In the genomic region with DNA sequence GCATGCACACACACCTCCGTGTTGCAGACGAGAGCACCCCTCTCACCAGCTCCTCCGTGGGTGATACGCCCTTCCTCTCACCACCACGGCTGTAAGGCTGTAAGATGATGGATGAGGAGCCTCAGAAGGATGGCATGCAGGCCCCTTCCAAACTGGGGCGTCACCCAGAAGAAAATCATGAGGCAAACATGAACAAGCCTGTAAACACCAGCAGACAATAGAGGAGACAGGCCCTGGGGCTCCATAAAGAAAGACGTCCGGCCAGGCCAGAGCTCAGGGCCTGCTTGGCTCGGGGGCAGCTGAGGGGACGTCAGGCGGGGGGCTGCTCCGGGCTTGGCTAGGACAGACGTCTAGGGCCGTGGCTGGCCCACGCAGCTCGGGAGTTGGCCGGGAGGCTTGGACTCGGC, we compare ENCODE assay signal across 15 mouse cellular contexts. TPM values are rescaled to one million over a fixed set of nuclear protein-coding genes. Genes with fewer than 3 reads are reported as not detected.
DNase-seq lines count a peak whose midpoint lies in the region; ATAC-seq and TF ChIP-seq lines count a peak whose summit lies in the region.
"Had no signal": no experiment of that assay in that cellular context is flagged by ENCODE, and none has a peak within 500 bp of the region (broad histone marks: within the 10 kb centered on the region; RNA-seq: fewer than 3 reads in every experiment).

No protein-coding gene starts in this region.

- no peaks in the 10 kb centered on the region for H3K9me3 ChIP-seq in heart, embryonic 16.5 days (replicated peaks; ENCODE audit: control insufficient read depth, low read length)
- H3K9me3 ChIP-seq in heart, embryonic 12.5 days (replicated peaks) = peaks cover 5% of the 10 kb centered on the region; the same call in 1 of the 2 replicates
- H3K9me3 ChIP-seq in lung, postnatal 0 days (ENCODE audit: low read length) = no peaks in the 10 kb centered on the region
- H3K9me3 ChIP-seq: liver, embryonic 15.5 days had no signal

- no peak overlapping the region for H3K4me3 ChIP-seq in heart, embryonic 16.5 days (ENCODE audit: low read length)
- H3K4me3 ChIP-seq in heart, embryonic 12.5 days = no peak overlapping the region
- H3K4me3 ChIP-seq in lung, postnatal 0 days (ENCODE audit: low read depth, low read length) = no peak overlapping the region
- H3K4me3 ChIP-seq: erythroblast, embryonic 14.5 days; layer of hippocampus, adult 2 months; liver, embryonic 15.5 days had no signal

- H3K4me1 ChIP-seq in heart, embryonic 16.5 days (ENCODE audit: control insufficient read depth, insufficient read depth, low read length) = no peaks in the 10 kb centered on the region
- H3K4me1 ChIP-seq in heart, embryonic 12.5 days (replicated peaks) = peaks cover 11% of the 10 kb centered on the region; the same call in 1 of the 2 replicates
- no peaks in the 10 kb centered on the region for H3K4me1 ChIP-seq in lung, postnatal 0 days (ENCODE audit: insufficient read depth, low read depth, low read length)
- H3K4me1 ChIP-seq: liver, embryonic 15.5 days had no signal

- peak; percentile 92 for TF ChIP-seq EP300 in lung, postnatal 0 days (IDR thresholded peaks at IDR 0.05)

- DNase-seq in urinary bladder, postnatal 14 days (ENCODE audit: low spot score) = peak; percentile 40
- DNase-seq in urinary bladder, adult 2 months (ENCODE audit: low spot score) = no peak
- DNase-seq in lung, postnatal 0 days (ENCODE audit: low spot score) = peak; percentile 80
- no peak for DNase-seq in left cerebral cortex, postnatal 36 days (ENCODE audit: low spot score in 2 of 2)
- DNase-seq in embryo, embryonic 10 days (ENCODE audit: low spot score) = no peak
- DNase-seq: adrenal gland, adult 8-10 months; cerebellum, adult 11 months; right cerebral cortex, postnatal 25 days had no signal

- peak; percentile 10; the same call in 1 of the 2 replicates for ATAC-seq in heart, embryonic 16.5 days (replicated peaks; ENCODE audit: extremely low read depth, insufficient read depth, low FRiP score)
- no peak for ATAC-seq in heart, embryonic 12.5 days (ENCODE audit: insufficient number of reproducible peaks, low FRiP score)
- ATAC-seq in lung, postnatal 0 days = peak; percentile 95
- ATAC-seq: midbrain, embryonic 16.5 days had no signal

- intact Hi-C loops in left cerebral cortex, postnatal 36 days (cut with DNase I) = no loop called here

- WGBS in heart, embryonic 16.5 days = 54% methylated on average over 18 of the region's 18 CpGs
- WGBS in heart, embryonic 12.5 days = 57% methylated on average over 18 of the region's 18 CpGs
- WGBS in lung, postnatal 0 days = 31% methylated on average over 18 of the region's 18 CpGs

- no peak overlapping the region for H3K9ac ChIP-seq in heart, embryonic 16.5 days (ENCODE audit: low read length)
- H3K9ac ChIP-seq in heart, embryonic 12.5 days = no peak overlapping the region
- peak overlapping the region; percentile 12; the same call in 1 of the 2 replicates for H3K9ac ChIP-seq in lung, postnatal 0 days (replicated peaks; ENCODE audit: low read depth)
- H3K9ac ChIP-seq: liver, embryonic 15.5 days had no signal

- H3K27ac ChIP-seq in heart, embryonic 16.5 days (ENCODE audit: low read length) = no peak overlapping the region
- no peak overlapping the region for H3K27ac ChIP-seq in heart, embryonic 12.5 days (ENCODE audit: poor library complexity, severe bottlenecking)
- H3K27ac ChIP-seq in lung, postnatal 0 days (ENCODE audit: low read length) = peak overlapping the region; percentile 81
- H3K27ac ChIP-seq: layer of hippocampus, adult 2 months; liver, embryonic 15.5 days had no signal

- 0 out of 2 replicates have a peak, but pooled peaks cover 3% of the 10 kb centered on the region for H3K27me3 ChIP-seq in heart, embryonic 16.5 days (ENCODE audit: control insufficient read depth, insufficient read depth, low read length)
- no peaks in the 10 kb centered on the region for H3K27me3 ChIP-seq in heart, embryonic 12.5 days (replicated peaks)
- no peaks in the 10 kb centered on the region for H3K27me3 ChIP-seq in lung, postnatal 0 days (replicated peaks; ENCODE audit: insufficient read depth, low read length)
- H3K27me3 ChIP-seq: liver, embryonic 15.5 days had no signal

- no peaks in the 10 kb centered on the region for H3K36me3 ChIP-seq in heart, embryonic 16.5 days (ENCODE audit: control insufficient read depth, insufficient read depth)
- no peaks in the 10 kb centered on the region for H3K36me3 ChIP-seq in heart, embryonic 12.5 days
- H3K36me3 ChIP-seq in lung, postnatal 0 days (ENCODE audit: insufficient read depth, low read length) = no peaks in the 10 kb centered on the region
- H3K36me3 ChIP-seq: liver, embryonic 15.5 days had no signal

- no peak for TF ChIP-seq CTCF in lung, postnatal 0 days (IDR thresholded peaks at IDR 0.05)

- H3K4me2 ChIP-seq in heart, embryonic 16.5 days (ENCODE audit: low read depth, low read length) = no peak overlapping the region
- H3K4me2 ChIP-seq in heart, embryonic 12.5 days = no peak overlapping the region
- H3K4me2 ChIP-seq in lung, postnatal 0 days (replicated peaks; ENCODE audit: low read depth, low read length) = no peak overlapping the region
- H3K4me2 ChIP-seq: liver, embryonic 15.5 days had no signal

RNA-seq across cellular contexts. Expression of a gene that starts 50.6 kb away (rescaled TPM):
- 285 and 435 TPM in 2 replicates for polyA plus RNA-seq in heart, embryonic 16.5 days (2015; fragmentation: Nextera tagmentation; extraction: Ambion mirVana)
- 147 and 150 TPM in 2 replicates for polyA plus RNA-seq in heart, embryonic 12.5 days (2016; fragmentation: Nextera tagmentation; extraction: Ambion mirVana)
- 75.6 and 76.3 TPM in 2 replicates for polyA plus RNA-seq in urinary bladder, adult 2 months (2012; rRNA removed)
- polyA plus RNA-seq in lung, postnatal 0 days (2015; fragmentation: Nextera tagmentation; extraction: Ambion mirVana) = 1,769 and 1,865 TPM in 2 replicates
- 10 to 100 TPM; 11.6 to 17.0 TPM for total RNA-seq in left cerebral cortex, postnatal 36 days (2021)
- total RNA-seq: CH12.LX had no signal
- polyA plus RNA-seq: erythroblast, embryonic 14.5 days had no signal

Comparison
In these comparisons a context has a peak if more than half of its experiments do, and no peak if none do; other contexts are left out.
1. DNase-seq: peak in urinary bladder, postnatal 14 days (single experiment) and lung, postnatal 0 days (single experiment); none in urinary bladder, adult 2 months (single experiment), left cerebral cortex, postnatal 36 days (0 of 2) and embryo, embryonic 10 days (single experiment).